Mouse (Mus musculus) embryonic facial prominence, embryonic 14.5 days (tissue): ENCODE measurements around the gene Sycn. TPM values are rescaled to one million over a fixed set of nuclear protein-coding genes. Genes with fewer than 3 reads are reported as not detected.

Source experiments
- ATAC-seq: fragments of 200-750 bp; cut with Nextera tagmentation; 2 replicates; pipeline ENCODE4 v1.8.0; 2017; ENCODE audit warnings: low read depth, moderate number of reproducible peaks, moderate TSS enrichment
- DNase-seq: peaks from one replicate; pipeline ENCODE4 v3.0.0-alpha.2; 2015; ENCODE audit warnings: low spot score
- H3K27ac ChIP-seq: fragments of 300-500 bp; sonication (generic); replicated peaks from 2 replicates; pipeline ENCODE4 v1.5.1; 2014; ENCODE audit warnings: low read depth, mild to moderate bottlenecking, low read length, moderate library complexity
- H3K27me3 ChIP-seq: fragments of 300-500 bp; sonication (generic); replicated peaks from 2 replicates; pipeline ENCODE4 v1.6.1; 2014; ENCODE audit warnings: low read length; ENCODE audit not compliant: control insufficient read depth, insufficient read depth
- H3K36me3 ChIP-seq: fragments of 300-500 bp; sonication (generic); 2 replicates; pipeline ENCODE4 v1.6.1; 2014; ENCODE audit warnings: low read length, mixed read lengths; ENCODE audit not compliant: control insufficient read depth, insufficient read depth
- H3K4me1 ChIP-seq: fragments of 300-500 bp; sonication (generic); 2 replicates; pipeline ENCODE4 v1.6.1; 2014; ENCODE audit warnings: antibody characterized with exemption, low read length; ENCODE audit not compliant: control insufficient read depth, insufficient read depth
- H3K4me2 ChIP-seq: fragments of 300-500 bp; sonication (generic); 2 replicates; pipeline ENCODE4 v1.6.1; 2014; ENCODE audit warnings: low read depth, mild to moderate bottlenecking, low read length, moderate library complexity, mixed read lengths
- H3K4me3 ChIP-seq: fragments of 300-500 bp; sonication (generic); 2 replicates; pipeline ENCODE4 v1.5.1; 2014; ENCODE audit warnings: low read depth, mild to moderate bottlenecking, low read length
- H3K9ac ChIP-seq: fragments of 300-500 bp; sonication (generic); 2 replicates; pipeline ENCODE4 v1.6.1; 2014; ENCODE audit warnings: low read depth, mild to moderate bottlenecking, low read length, moderate library complexity, mixed read lengths
- H3K9me3 ChIP-seq: fragments of 300-500 bp; sonication (generic); 2 replicates; pipeline ENCODE4 v1.6.1; 2016; ENCODE audit warnings: low read length; ENCODE audit not compliant: control insufficient read depth
- WGBS: fragments of 180-500 bp; shearing (Covaris S2); extraction: QIAGEN DNeasy Blood & Tissue Kit; methylation state at CpG from one replicate; pipeline ENCODE4 v1.1.7; 2014; 5-methylcytosine and 5-hydroxymethylcytosine counted together
- polyA plus RNA-seq: library from polyadenylated mRNA; unstranded; fragments of >200 nt; fragmentation: Nextera tagmentation; extraction: Ambion mirVana; gene quantifications from 2 replicates; pipeline ENCODE4 v1.2.1, GENCODE M21; 2014

Sycn gene
- polyA plus RNA-seq, 1 experiment from 2014 or later: not detected

- 62% methylated on average over 7 of the region's 7 CpGs for WGBS
- Histone ChIP-seq H3K4me2 (no peak overlapping the region), H3K27me3 (peaks cover 45% of the 10 kb centered on the region), H3K9ac (no peak overlapping the region), H3K9me3 (no peaks in the 10 kb centered on the region), H3K27ac (no peak overlapping the region), H3K4me3 (no peak overlapping the region), H3K4me1 (no peaks in the 10 kb centered on the region; the same call in 1 of the 2 replicates), H3K36me3 (no peaks in the 10 kb centered on the region)
- no peak for ATAC-seq
- DNase-seq: no peak
Observed at GRCm38 (mm10) chr7:28547628-28548027, 6.9 kb downstream of the Sycn start.

GRCm38 (mm10) chr7:28553076-28553475, 12.4 kb downstream of the Sycn start:
- ATAC-seq: no peak
- 90% methylated on average over 6 of the region's 6 CpGs for whole genome bisulfite sequencing
- H3K9me3 ChIP-seq: no peaks in the 10 kb centered on the region

GRCm38 (mm10) chr7:28555939-28556535, 15.4 kb downstream of the Sycn start:
- peak; percentile 22 for DNase-seq
- no peak overlapping the region for H3K27ac ChIP-seq
- H3K9me3 ChIP-seq: no peaks in the 10 kb centered on the region
- no peak overlapping the region for H3K4me3 ChIP-seq
- no peaks in the 10 kb centered on the region for H3K4me1 ChIP-seq
- no peak overlapping the region for H3K4me2 ChIP-seq
- ATAC-seq: no peak
- no peaks in the 10 kb centered on the region for H3K27me3 ChIP-seq
- no peak overlapping the region for H3K9ac ChIP-seq
- H3K36me3 ChIP-seq: peaks cover 29% of the 10 kb centered on the region
- 19% methylated on average over 5 of the region's 5 CpGs for WGBS

More at GRCm38 (mm10) chr7:28553076-28553475, 12.4 kb downstream of the Sycn start:
- Histone ChIP-seq H3K27me3 (peaks cover 3% of the 10 kb centered on the region), H3K36me3 (peaks cover 4% of the 10 kb centered on the region; the same call in 1 of the 2 replicates), H3K4me2 (no peak overlapping the region), H3K4me3 (no peak overlapping the region), H3K9ac (no peak overlapping the region), H3K4me1 (no peaks in the 10 kb centered on the region), H3K27ac (no peak overlapping the region)
- DNase-seq: no peak

- Histone ChIP-seq H3K9ac (no peak overlapping the region), H3K27ac (no peak overlapping the region), H3K4me1 (no peaks in the 10 kb centered on the region), H3K36me3 (peaks cover 39% of the 10 kb centered on the region), H3K4me3 (no peak overlapping the region), H3K4me2 (no peak overlapping the region), H3K27me3 (no peaks in the 10 kb centered on the region), H3K9me3 (no peaks in the 10 kb centered on the region)
- ATAC-seq (no peak), DNase-seq (no peak)
- WGBS: 70% methylated on average over 5 of the region's 5 CpGs
Observed at GRCm38 (mm10) chr7:28557069-28557468, 16.4 kb downstream of the Sycn start.

GRCm38 (mm10) chr7:28557708-28558107, 17.0 kb downstream of the Sycn start:
- Histone ChIP-seq H3K36me3 (peaks cover 46% of the 10 kb centered on the region), H3K9me3 (no peaks in the 10 kb centered on the region), H3K4me2 (no peak overlapping the region), H3K4me3 (no peak overlapping the region), H3K4me1 (no peaks in the 10 kb centered on the region), H3K9ac (no peak overlapping the region), H3K27ac (no peak overlapping the region), H3K27me3 (no peaks in the 10 kb centered on the region)
- DNase-seq (peak; percentile 76), ATAC-seq (peak; percentile 75; the same call in 1 of the 2 replicates)
- WGBS: 74% methylated on average over 6 of the region's 6 CpGs

- H3K9ac ChIP-seq: no peak overlapping the region
- H3K4me2 ChIP-seq: no peak overlapping the region
- ATAC-seq: no peak
- peak; percentile 59 for DNase-seq
- WGBS: 43% methylated on average over 4 of the region's 4 CpGs
- H3K9me3 ChIP-seq: no peaks in the 10 kb centered on the region
- H3K4me3 ChIP-seq: no peak overlapping the region
- peaks cover 53% of the 10 kb centered on the region for H3K36me3 ChIP-seq
- H3K27me3 ChIP-seq: no peaks in the 10 kb centered on the region
- H3K27ac ChIP-seq: no peak overlapping the region; the same call in 1 of the 2 replicates
- H3K4me1 ChIP-seq: no peaks in the 10 kb centered on the region
Observed at GRCm38 (mm10) chr7:28558486-28558885, 17.8 kb downstream of the Sycn start.

GRCm38 (mm10) chr7:28560856-28561255, 20.2 kb downstream of the Sycn start:
- Histone ChIP-seq H3K36me3 (peaks cover 77% of the 10 kb centered on the region), H3K27ac (no peak overlapping the region), H3K9me3 (no peaks in the 10 kb centered on the region), H3K4me2 (no peak overlapping the region), H3K4me1 (no peaks in the 10 kb centered on the region), H3K4me3 (no peak overlapping the region), H3K27me3 (no peaks in the 10 kb centered on the region), H3K9ac (no peak overlapping the region)
- ATAC-seq (no peak), DNase-seq (no peak)
- 86% methylated on average over 10 of the region's 10 CpGs for WGBS

- WGBS: 94% methylated on average over 11 of the region's 11 CpGs
Observed at GRCm38 (mm10) chr7:28561967-28562366, 21.3 kb downstream of the Sycn start.

GRCm38 (mm10) chr7:28562371-28562770, 21.7 kb downstream of the Sycn start:
- H3K27me3 ChIP-seq: no peaks in the 10 kb centered on the region
- H3K27ac ChIP-seq: no peak overlapping the region
- H3K4me1 ChIP-seq: no peaks in the 10 kb centered on the region
- ATAC-seq (no peak), DNase-seq (no peak)
- no peak overlapping the region for H3K4me3 ChIP-seq
- peaks cover 91% of the 10 kb centered on the region for H3K36me3 ChIP-seq
- no peak overlapping the region for H3K9ac ChIP-seq
- no peaks in the 10 kb centered on the region for H3K9me3 ChIP-seq
- no peak overlapping the region for H3K4me2 ChIP-seq
- 89% methylated on average over 13 of the region's 13 CpGs for WGBS

More at GRCm38 (mm10) chr7:28561967-28562366, 21.3 kb downstream of the Sycn start:
- no peaks in the 10 kb centered on the region for H3K4me1 ChIP-seq
- no peaks in the 10 kb centered on the region for H3K9me3 ChIP-seq
- no peak overlapping the region for H3K4me2 ChIP-seq
- no peak for DNase-seq
- no peaks in the 10 kb centered on the region for H3K27me3 ChIP-seq
- no peak overlapping the region for H3K27ac ChIP-seq
- H3K36me3 ChIP-seq: peaks cover 87% of the 10 kb centered on the region
- H3K4me3 ChIP-seq: no peak overlapping the region
- H3K9ac ChIP-seq: no peak overlapping the region
- ATAC-seq: no peak
